Mouse (Mus musculus): ENCODE measurements around the gene B3gat2. TPM values are rescaled to one million over a fixed set of nuclear protein-coding genes. Genes with fewer than 3 reads are reported as not detected.

Gene B3gat2
- polyA plus RNA-seq, 1 experiment = not detected

GRCm38 (mm10) chr1:23840924-23841323 lies 79.4 kb downstream of the B3gat2 start:
- H3K9ac ChIP-seq (ENCODE audit: low read depth, poor library complexity, severe bottlenecking) = no peak overlapping the region
- no peaks in the 10 kb centered on the region for H3K36me3 ChIP-seq (ENCODE audit: control insufficient read depth, insufficient read depth, low read length, poor library complexity, severe bottlenecking)
- TF ChIP-seq CTCF (IDR thresholded peaks at IDR 0.05; ENCODE audit: low read depth, low read length) (no peak), POLR2A (IDR thresholded peaks at IDR 0.05; ENCODE audit: insufficient read depth, low read length) (no peak), EP300 (IDR thresholded peaks at IDR 0.05; ENCODE audit: insufficient read depth, low read depth, low read length) (no peak)
- H3K27me3 ChIP-seq (ENCODE audit: control insufficient read depth, insufficient read depth, low read length, poor library complexity, severe bottlenecking) = no peaks in the 10 kb centered on the region
- H3K4me3 ChIP-seq (ENCODE audit: low read depth, low read length) = no peak overlapping the region
- H3K27ac ChIP-seq (ENCODE audit: insufficient read depth, low read length) = no peak overlapping the region
- H3K4me1 ChIP-seq (ENCODE audit: control insufficient read depth, insufficient read depth, low read length) = no peaks in the 10 kb centered on the region
- no peaks in the 10 kb centered on the region for H3K9me3 ChIP-seq (replicated peaks; ENCODE audit: control insufficient read depth, insufficient read depth, low read length, poor library complexity, severe bottlenecking)

DNA sequence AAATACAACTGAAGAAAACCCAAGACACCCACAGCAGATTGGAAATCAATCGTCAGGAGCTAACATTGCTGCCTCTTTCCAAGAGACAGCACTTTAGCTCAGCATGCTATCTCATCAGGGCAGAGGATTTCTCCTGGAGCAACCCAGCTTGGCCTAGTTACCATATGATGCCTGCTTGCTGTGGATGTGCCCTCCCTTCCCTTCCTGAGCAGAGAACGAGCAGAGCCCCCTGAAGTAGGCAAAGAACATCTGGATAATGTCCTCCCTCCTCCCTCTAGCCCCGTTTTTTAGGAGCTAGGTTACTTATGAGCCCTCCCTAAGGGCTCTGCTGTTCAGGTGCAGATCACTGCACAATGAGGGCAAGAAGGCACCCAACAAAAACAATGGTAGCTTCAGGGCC lies 81.1 kb downstream of the B3gat2 start:
- Histone ChIP-seq H3K36me3 (ENCODE audit: control insufficient read depth, insufficient read depth, low read length, poor library complexity, severe bottlenecking) (no peaks in the 10 kb centered on the region), H3K27ac (ENCODE audit: insufficient read depth, low read length) (no peak overlapping the region), H3K9me3 (replicated peaks; ENCODE audit: control insufficient read depth, insufficient read depth, low read length, poor library complexity, severe bottlenecking) (no peaks in the 10 kb centered on the region), H3K4me3 (ENCODE audit: low read depth, low read length) (no peak overlapping the region), H3K9ac (ENCODE audit: low read depth, poor library complexity, severe bottlenecking) (no peak overlapping the region), H3K4me1 (ENCODE audit: control insufficient read depth, insufficient read depth, low read length) (no peaks in the 10 kb centered on the region), H3K27me3 (ENCODE audit: control insufficient read depth, insufficient read depth, low read length, poor library complexity, severe bottlenecking) (no peaks in the 10 kb centered on the region)
- TF ChIP-seq EP300 (IDR thresholded peaks at IDR 0.05; ENCODE audit: insufficient read depth, low read depth, low read length) (no peak), POLR2A (IDR thresholded peaks at IDR 0.05; ENCODE audit: insufficient read depth, low read length) (no peak), CTCF (IDR thresholded peaks at IDR 0.05; ENCODE audit: low read depth, low read length) (no peak)

DNA sequence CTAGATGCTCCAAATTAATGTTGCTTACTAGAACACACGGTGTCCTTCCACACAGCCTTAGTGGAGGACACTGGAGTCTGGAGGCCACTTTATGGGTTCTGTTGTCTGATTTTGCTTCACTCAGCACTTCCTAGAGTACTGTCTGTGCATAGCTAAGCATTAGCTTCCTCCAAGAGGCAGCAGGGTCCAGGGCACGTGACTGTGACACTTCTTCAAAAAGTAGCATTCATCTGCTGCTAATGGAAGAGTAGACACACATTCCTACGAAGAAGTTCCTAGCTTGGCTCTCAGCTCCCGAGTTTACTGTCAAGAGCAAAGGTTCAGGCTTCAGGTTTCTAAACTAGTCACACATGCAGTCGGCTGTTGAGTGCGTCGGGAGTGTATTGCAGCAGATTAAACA lies 82.2 kb downstream of the B3gat2 start:
- Histone ChIP-seq H3K9ac (ENCODE audit: low read depth, poor library complexity, severe bottlenecking) (no peak overlapping the region), H3K27ac (ENCODE audit: insufficient read depth, low read length) (no peak overlapping the region), H3K36me3 (ENCODE audit: control insufficient read depth, insufficient read depth, low read length, poor library complexity, severe bottlenecking) (peaks cover 4% of the 10 kb centered on the region; the same call in 1 of the 2 replicates), H3K27me3 (ENCODE audit: control insufficient read depth, insufficient read depth, low read length, poor library complexity, severe bottlenecking) (no peaks in the 10 kb centered on the region), H3K4me3 (ENCODE audit: low read depth, low read length) (no peak overlapping the region), H3K9me3 (replicated peaks; ENCODE audit: control insufficient read depth, insufficient read depth, low read length, poor library complexity, severe bottlenecking) (0 out of 2 replicates have a peak, but pooled peaks cover 2% of the 10 kb centered on the region), H3K4me1 (ENCODE audit: control insufficient read depth, insufficient read depth, low read length) (no peaks in the 10 kb centered on the region)
- TF ChIP-seq POLR2A (IDR thresholded peaks at IDR 0.05; ENCODE audit: insufficient read depth, low read length) (no peak), CTCF (IDR thresholded peaks at IDR 0.05; ENCODE audit: low read depth, low read length) (no peak), EP300 (IDR thresholded peaks at IDR 0.05; ENCODE audit: insufficient read depth, low read depth, low read length) (no peak)

GRCm38 (mm10) chr1:23845007-23845406 lies 83.5 kb downstream of the B3gat2 start:
- H3K4me1 ChIP-seq (ENCODE audit: control insufficient read depth, insufficient read depth, low read length) = no peaks in the 10 kb centered on the region
- TF ChIP-seq CTCF (IDR thresholded peaks at IDR 0.05; ENCODE audit: low read depth, low read length) = no peak
- TF ChIP-seq POLR2A (IDR thresholded peaks at IDR 0.05; ENCODE audit: insufficient read depth, low read length) = no peak
- no peak for TF ChIP-seq EP300 (IDR thresholded peaks at IDR 0.05; ENCODE audit: insufficient read depth, low read depth, low read length)
- no peak overlapping the region for H3K4me3 ChIP-seq (ENCODE audit: low read depth, low read length)
- H3K9me3 ChIP-seq (replicated peaks; ENCODE audit: control insufficient read depth, insufficient read depth, low read length, poor library complexity, severe bottlenecking) = 0 out of 2 replicates have a peak, but pooled peaks cover 2% of the 10 kb centered on the region
- no peaks in the 10 kb centered on the region for H3K27me3 ChIP-seq (ENCODE audit: control insufficient read depth, insufficient read depth, low read length, poor library complexity, severe bottlenecking)
- H3K27ac ChIP-seq (ENCODE audit: insufficient read depth, low read length) = no peak overlapping the region
- H3K9ac ChIP-seq (ENCODE audit: low read depth, poor library complexity, severe bottlenecking) = no peak overlapping the region
- H3K36me3 ChIP-seq (ENCODE audit: control insufficient read depth, insufficient read depth, low read length, poor library complexity, severe bottlenecking) = peaks cover 7% of the 10 kb centered on the region

GRCm38 (mm10) chr1:23846044-23846680 lies 84.6 kb downstream of the B3gat2 start:
- Histone ChIP-seq H3K4me3 (ENCODE audit: low read depth, low read length) (no peak overlapping the region), H3K9me3 (replicated peaks; ENCODE audit: control insufficient read depth, insufficient read depth, low read length, poor library complexity, severe bottlenecking) (0 out of 2 replicates have a peak, but pooled peaks cover 2% of the 10 kb centered on the region), H3K9ac (ENCODE audit: low read depth, poor library complexity, severe bottlenecking) (no peak overlapping the region), H3K27ac (ENCODE audit: insufficient read depth, low read length) (no peak overlapping the region), H3K36me3 (ENCODE audit: control insufficient read depth, insufficient read depth, low read length, poor library complexity, severe bottlenecking) (peaks cover 7% of the 10 kb centered on the region), H3K4me1 (ENCODE audit: control insufficient read depth, insufficient read depth, low read length) (no peaks in the 10 kb centered on the region), H3K27me3 (ENCODE audit: control insufficient read depth, insufficient read depth, low read length, poor library complexity, severe bottlenecking) (no peaks in the 10 kb centered on the region)
- TF ChIP-seq EP300 (IDR thresholded peaks at IDR 0.05; ENCODE audit: insufficient read depth, low read depth, low read length) = no peak
- TF ChIP-seq POLR2A (IDR thresholded peaks at IDR 0.05; ENCODE audit: insufficient read depth, low read length) = no peak
- TF ChIP-seq CTCF (IDR thresholded peaks at IDR 0.05; ENCODE audit: low read depth, low read length) = no peak

DNA sequence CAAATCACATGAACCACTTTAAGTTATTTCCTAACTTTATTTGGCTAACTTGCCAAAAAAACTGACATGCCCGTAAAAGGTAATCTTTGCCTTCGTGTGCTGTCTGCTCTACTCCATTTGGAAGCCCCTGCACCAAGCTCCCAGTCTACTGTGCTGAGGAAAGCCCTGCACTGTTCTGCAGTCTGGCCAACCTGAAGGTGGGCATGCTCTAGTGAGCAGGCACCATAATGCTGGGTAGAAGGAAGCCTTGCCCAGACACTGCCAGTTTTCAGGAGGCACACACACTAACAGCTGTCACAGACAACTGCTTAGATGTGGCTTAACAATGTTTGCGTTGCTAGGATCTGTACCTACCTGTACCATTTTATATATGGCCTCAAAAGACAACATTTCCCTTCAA lies 94.1 kb downstream of the B3gat2 start:
- H3K9ac ChIP-seq (ENCODE audit: low read depth, poor library complexity, severe bottlenecking) = no peak overlapping the region
- H3K4me1 ChIP-seq (ENCODE audit: control insufficient read depth, insufficient read depth, low read length) = no peaks in the 10 kb centered on the region
- H3K27ac ChIP-seq (ENCODE audit: insufficient read depth, low read length) = no peak overlapping the region
- H3K27me3 ChIP-seq (ENCODE audit: control insufficient read depth, insufficient read depth, low read length, poor library complexity, severe bottlenecking) = no peaks in the 10 kb centered on the region
- no peaks in the 10 kb centered on the region for H3K36me3 ChIP-seq (ENCODE audit: control insufficient read depth, insufficient read depth, low read length, poor library complexity, severe bottlenecking)
- no peaks in the 10 kb centered on the region for H3K9me3 ChIP-seq (replicated peaks; ENCODE audit: control insufficient read depth, insufficient read depth, low read length, poor library complexity, severe bottlenecking)
- no peak overlapping the region for H3K4me3 ChIP-seq (ENCODE audit: low read depth, low read length)
- TF ChIP-seq CTCF (IDR thresholded peaks at IDR 0.05; ENCODE audit: low read depth, low read length) (no peak), EP300 (IDR thresholded peaks at IDR 0.05; ENCODE audit: insufficient read depth, low read depth, low read length) (no peak), POLR2A (IDR thresholded peaks at IDR 0.05; ENCODE audit: insufficient read depth, low read length) (no peak)

Data from ES-Bruce4 (cell line).